Mouse (Mus musculus) NIH3T3 (cell line): Measurements from ENCODE around the gene Ppp1r1b.

Experiments used
- DNase-seq: peaks from one replicate; pipeline ENCODE4 v3.0.0-alpha.2; 2012; ENCODE audit warnings: low read depth

Ppp1r1b gene

DNA sequence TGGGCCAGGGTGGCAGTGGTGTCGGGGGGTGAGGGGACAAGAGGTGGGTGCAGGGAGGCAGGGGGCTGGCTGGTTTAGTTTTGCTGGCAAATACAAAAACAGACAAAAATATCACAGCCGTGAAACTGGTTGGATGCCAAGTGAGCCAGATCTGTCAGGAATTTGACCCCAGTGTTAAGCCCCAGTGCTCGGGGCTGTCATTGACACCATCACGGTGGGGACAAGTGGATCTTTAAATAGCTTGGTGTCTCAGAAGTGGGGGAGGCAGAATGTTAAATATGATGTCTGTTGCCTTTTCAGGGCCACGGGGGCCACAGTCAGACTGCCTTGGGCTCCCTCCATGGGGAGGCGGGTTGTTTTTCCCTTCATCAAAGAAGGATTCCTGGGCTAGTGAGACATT is 46.1 kb downstream of the Ppp1r1b start:
- no peak for DNase-seq

DNA sequence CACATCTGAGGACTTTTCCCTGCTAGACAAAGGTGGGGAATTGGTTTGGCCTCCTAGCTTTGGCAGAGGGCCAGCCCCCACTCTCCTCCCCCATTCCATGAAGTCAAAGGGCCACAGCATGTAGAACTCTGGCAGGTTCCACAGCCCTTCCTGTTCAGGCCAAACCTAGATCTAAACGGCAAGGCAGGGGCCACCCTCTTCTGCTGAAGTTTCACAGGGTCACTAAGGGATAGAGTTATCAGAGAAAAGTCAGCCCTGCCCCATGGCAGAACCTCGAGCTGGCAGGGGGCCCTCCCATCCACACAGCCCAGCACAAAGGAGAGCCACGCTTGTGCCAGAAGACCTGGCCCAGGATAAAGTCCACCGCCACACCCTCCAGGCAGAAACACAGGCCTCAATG is 46.8 kb downstream of the Ppp1r1b start:
- DNase-seq: no peak

DNA sequence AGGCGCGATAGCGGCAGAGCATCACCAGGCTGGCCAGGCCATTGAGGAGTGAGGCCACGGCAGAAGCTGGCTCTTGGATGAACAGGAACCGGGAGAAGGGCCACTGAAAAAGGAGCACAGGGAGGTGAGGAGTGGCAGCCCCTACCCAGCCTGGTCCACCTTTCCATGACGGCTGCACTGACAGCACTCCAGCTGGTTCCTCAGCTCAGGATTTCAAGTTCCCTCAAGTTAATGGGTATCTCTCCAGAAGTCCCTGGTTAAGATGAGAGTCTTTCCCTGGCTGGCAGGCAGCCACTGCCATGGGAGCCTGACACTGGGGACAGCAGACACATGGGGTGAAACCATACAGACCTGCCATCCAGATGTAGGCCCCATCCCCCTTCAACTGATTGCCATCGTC is 49.7 kb downstream of the Ppp1r1b start:
- no peak for DNase-seq

DNA sequence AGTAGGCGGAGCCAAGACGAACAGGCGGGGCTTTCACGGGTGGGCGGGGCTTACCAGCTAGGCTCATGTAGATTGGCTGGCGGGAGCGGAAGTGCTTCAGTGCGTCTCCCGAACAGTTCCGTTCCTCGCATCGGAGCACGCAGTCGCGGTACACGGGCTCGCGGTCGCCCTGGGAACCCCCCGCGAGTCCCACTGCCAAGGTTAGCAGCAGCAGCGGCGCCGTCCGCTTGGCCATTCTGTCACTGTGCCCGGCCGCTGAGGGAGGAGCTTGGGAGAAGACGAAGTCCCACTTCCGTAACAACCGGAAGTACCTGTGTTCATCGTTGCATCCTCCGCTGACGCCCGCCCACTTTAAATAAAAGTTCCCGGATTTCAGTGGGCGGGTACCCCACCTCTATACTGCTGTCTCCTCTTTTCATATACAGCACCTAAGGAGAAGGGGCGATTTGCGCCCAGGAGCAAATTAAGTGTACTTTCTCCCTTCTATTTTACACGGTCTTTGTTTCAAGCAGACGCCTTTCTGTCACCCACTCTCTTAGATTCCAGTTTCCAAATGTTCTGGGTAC is 52.0 kb downstream of the Ppp1r1b start, which contains the start of gene Pgap3:
Gene Pgap3, minus strand, starts transcription at position 330 of the 566 bp plus-strand sequence.
- DNase-seq: peak; percentile 96

DNA sequence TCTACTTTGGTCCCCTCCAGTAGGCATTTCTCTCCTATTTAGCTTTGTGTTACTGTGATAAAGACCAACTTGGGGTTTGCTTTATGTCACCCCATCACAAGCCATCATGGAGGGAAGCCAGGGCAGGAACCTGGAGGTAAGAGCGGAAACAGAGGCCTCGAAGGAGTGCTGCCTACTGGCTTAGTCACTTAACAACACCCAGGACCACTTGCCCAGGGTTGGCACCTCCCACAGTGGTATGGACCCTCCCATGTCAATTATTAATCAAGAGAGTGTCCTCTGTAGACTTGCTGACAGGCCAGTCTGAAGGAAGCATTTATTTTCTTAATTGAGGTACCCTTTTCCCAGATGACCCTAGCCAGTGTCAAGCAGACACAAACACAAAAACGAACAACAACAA is 52.6 kb downstream of the Ppp1r1b start:
- DNase-seq: peak; percentile 22

DNA sequence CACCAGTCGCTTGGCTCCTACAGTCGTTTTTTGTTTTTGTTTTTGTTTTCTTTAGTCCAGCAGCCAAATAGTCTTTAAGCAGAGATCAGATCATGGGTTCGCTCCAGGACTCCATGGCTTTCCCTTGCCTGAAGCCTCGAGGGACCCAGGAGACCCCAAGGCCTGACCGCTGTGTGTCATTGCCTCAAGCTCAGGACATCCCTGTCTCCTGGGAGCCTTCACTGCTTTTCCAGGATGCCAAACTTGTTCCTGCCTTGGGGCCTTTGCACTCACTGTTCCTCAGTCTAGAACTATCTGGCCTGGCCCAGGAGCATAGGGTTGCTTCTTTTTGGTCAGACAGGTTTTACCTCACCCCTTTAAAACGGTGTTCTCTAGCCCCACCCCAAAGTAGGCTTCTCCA is 58.4 kb downstream of the Ppp1r1b start:
- DNase-seq: no peak
